Mouse (Mus musculus): ENCODE measurements at regions not wholly inside any gene's neighbourhood (a gene's known extent, or its start where the extent isn't known, plus 50 kb on each side); places are given as distances from the start of the nearest gene placed in this dataset.

- no peak for TF ChIP-seq CTCF (IDR thresholded peaks at IDR 0.05; ENCODE audit: extremely low read depth, insufficient read depth, low read length)
- TF ChIP-seq POLR2A (IDR thresholded peaks at IDR 0.05; ENCODE audit: extremely low read depth, insufficient read depth, low read length), result no peak
These were observed 144.2 kb upstream of the Stmnd1 start for GRCm38 (mm10) chr13:46129236-46129855.

Data from cortical plate, adult 2 months (tissue).